Mouse (Mus musculus): ENCODE measurements around the gene Hdac4.

DNA sequence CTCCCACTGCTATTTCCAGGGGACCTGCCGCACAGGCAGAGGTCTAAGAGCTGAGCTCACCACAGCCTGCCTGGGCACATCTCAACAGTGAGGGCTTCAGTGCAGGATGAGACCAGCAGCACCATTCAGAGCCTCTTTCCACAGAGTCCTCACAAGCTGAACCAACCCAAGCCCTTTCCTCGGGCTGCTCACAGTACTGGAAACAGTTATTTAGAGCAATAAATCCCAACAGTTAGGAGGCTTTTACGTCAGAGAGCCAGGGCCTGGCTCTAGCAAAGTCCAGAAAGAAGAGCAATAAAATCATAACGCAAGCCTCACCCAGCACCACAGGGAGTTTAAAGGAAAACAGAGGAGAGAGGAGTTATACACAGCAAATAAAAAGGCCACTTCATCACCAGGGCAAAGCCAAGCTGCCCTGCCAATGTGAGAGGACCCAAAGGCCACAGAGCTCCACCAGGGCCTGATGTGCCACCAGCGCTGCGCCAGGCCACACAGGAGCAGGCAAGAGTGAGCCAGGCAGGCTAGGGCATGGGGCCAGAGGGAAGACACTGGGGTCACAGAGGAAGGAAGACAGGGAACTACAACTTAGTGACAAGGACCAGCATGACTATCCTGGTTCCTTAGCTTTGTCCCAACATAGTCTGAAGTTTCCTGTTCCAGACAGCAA is 50.5 kb downstream of the Hdac4 start:
- TF ChIP-seq POLR2A (IDR thresholded peaks at IDR 0.05; ENCODE audit: borderline replicate concordance, control insufficient read depth, low read depth, low read length) (no peak), CTCF (IDR thresholded peaks at IDR 0.05; ENCODE audit: control insufficient read depth, insufficient read depth, low read length) (no peak)

Data from bone marrow, adult 2 months (tissue).